Mouse (Mus musculus): ENCODE data around the gene Fgfr2.

- TF ChIP-seq CTCF (IDR thresholded peaks at IDR 0.05; ENCODE audit: borderline replicate concordance, insufficient read depth, low read length): no peak
- TF ChIP-seq POLR2A (IDR thresholded peaks at IDR 0.05; ENCODE audit: low read depth, low read length): no peak
Observed at GRCm38 (mm10) chr7:132712956-132713355, 410.2 kb downstream of the Fgfr2 start.
